ENCODE assay signal across 25 mouse cellular contexts in the genomic region with DNA sequence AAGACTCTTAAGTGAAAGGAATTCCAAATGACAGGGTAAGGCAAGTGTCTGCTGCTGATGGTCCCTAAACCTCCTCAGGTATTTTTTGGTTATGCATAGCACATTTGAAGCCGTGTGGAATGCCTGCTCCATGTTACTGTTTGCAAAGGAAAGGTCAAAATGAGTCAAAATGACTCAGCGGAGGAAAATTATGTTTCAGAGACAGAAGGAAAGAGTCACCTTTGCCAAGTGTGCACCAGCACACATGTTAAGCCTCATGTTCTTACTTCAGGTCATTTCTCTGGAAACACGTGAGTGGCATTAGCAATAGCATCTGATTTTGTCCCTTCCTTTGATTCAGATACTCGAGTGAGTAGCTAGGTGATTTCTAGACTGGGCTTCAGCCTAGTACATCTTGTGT.
DNase-seq lines count a peak whose midpoint lies in the region; ATAC-seq and TF ChIP-seq lines count a peak whose summit lies in the region.
"Had no signal": no experiment of that assay in that cellular context is flagged by ENCODE, and none has a peak within 500 bp of the region (broad histone marks: within the 10 kb centered on the region; RNA-seq: fewer than 3 reads in every experiment).

No protein-coding gene starts in this region.

- peak; percentile 19 for DNase-seq in adrenal gland, adult 2 months
- DNase-seq in adrenal gland, postnatal 36 days = no peak
- DNase-seq in left cerebral cortex, adult 2 months (ENCODE audit: extremely low spot score in 1 of 2, low spot score in 2 of 2) = no peak
- no peak for DNase-seq in left cerebral cortex, postnatal 36 days (ENCODE audit: low spot score in 2 of 2)
- DNase-seq in NIH3T3 (ENCODE audit: low read depth) = peak; percentile 39
- no peak for DNase-seq in spleen, adult 12 weeks (ENCODE audit: low spot score)
- DNase-seq: adrenal gland, postnatal 14 days; cerebellum, adult 18-20 months; cerebellum, adult 9-10 months; cerebellum, postnatal 14 days; forebrain, postnatal 0 days; gastrocnemius, adult 2 months; gastrocnemius, postnatal 14 days; heart, adult 18-20 months; heart, postnatal 14 days; heart, postnatal 4 days had no signal

- H3K27ac ChIP-seq in left cerebral cortex, adult 2 months = peak overlapping the region; percentile 11
- H3K27ac ChIP-seq in intestine, postnatal 0 days (ENCODE audit: low read depth, low read length) = no peak overlapping the region
- H3K27ac ChIP-seq: embryonic facial prominence, embryonic 12.5 days; embryonic facial prominence, embryonic 15.5 days; gastrocnemius, adult 2 months; heart, embryonic 13.5 days; hindbrain, embryonic 14.5 days; hindbrain, postnatal 0 days had no signal

- no peak for TF ChIP-seq CTCF in left cerebral cortex, adult 2 months (IDR thresholded peaks at IDR 0.05)
- TF ChIP-seq CTCF in intestine, postnatal 0 days (IDR thresholded peaks at IDR 0.05; ENCODE audit: low read depth) = no peak

- no peaks in the 10 kb centered on the region for H3K36me3 ChIP-seq in intestine, postnatal 0 days (ENCODE audit: control insufficient read depth, insufficient read depth)
- H3K36me3 ChIP-seq: embryonic facial prominence, embryonic 12.5 days; embryonic facial prominence, embryonic 15.5 days; heart, embryonic 13.5 days had no signal

- 87% methylated on average over 4 of the region's 4 CpGs for WGBS in intestine, postnatal 0 days

- H3K4me3 ChIP-seq in left cerebral cortex, adult 2 months = no peak overlapping the region
- H3K4me3 ChIP-seq in intestine, postnatal 0 days (ENCODE audit: low read depth, low read length) = no peak overlapping the region
- H3K4me3 ChIP-seq: embryonic facial prominence, embryonic 12.5 days; embryonic facial prominence, embryonic 15.5 days; gastrocnemius, adult 2 months; heart, embryonic 13.5 days had no signal

- no peak overlapping the region for H3K4me2 ChIP-seq in intestine, postnatal 0 days (replicated peaks; ENCODE audit: low read depth)
- H3K4me2 ChIP-seq: embryonic facial prominence, embryonic 12.5 days; embryonic facial prominence, embryonic 15.5 days; heart, embryonic 13.5 days; hindbrain, embryonic 14.5 days had no signal

- H3K4me1 ChIP-seq in intestine, postnatal 0 days (replicated peaks; ENCODE audit: control insufficient read depth, insufficient read depth, low read length) = no peaks in the 10 kb centered on the region
- H3K4me1 ChIP-seq: embryonic facial prominence, embryonic 12.5 days; embryonic facial prominence, embryonic 15.5 days had no signal

- no peak overlapping the region for H3K9ac ChIP-seq in intestine, postnatal 0 days (ENCODE audit: low read depth, low read length)
- H3K9ac ChIP-seq: embryonic facial prominence, embryonic 12.5 days; embryonic facial prominence, embryonic 15.5 days; forebrain, postnatal 0 days; heart, embryonic 13.5 days; hindbrain, embryonic 14.5 days had no signal

- intact Hi-C loops in left cerebral cortex, adult 2 months (cut with DNase I) = no loop called here
- intact Hi-C loops in left cerebral cortex, postnatal 36 days (cut with DNase I) = no loop called here

- H3K9me3 ChIP-seq in intestine, postnatal 0 days (ENCODE audit: control insufficient read depth) = no peaks in the 10 kb centered on the region
- H3K9me3 ChIP-seq: embryonic facial prominence, embryonic 12.5 days; embryonic facial prominence, embryonic 15.5 days; heart, embryonic 13.5 days had no signal

- ATAC-seq in intestine, postnatal 0 days = no peak
- ATAC-seq: CD4-positive, CD25-positive, alpha-beta regulatory T cell, adult 4 months; forebrain, embryonic 14.5 days; forebrain, postnatal 0 days; hindbrain, postnatal 0 days; inflammation-experienced regulatory T-cells, adult 6 months had no signal

- no peaks in the 10 kb centered on the region for H3K27me3 ChIP-seq in intestine, postnatal 0 days (replicated peaks; ENCODE audit: control insufficient read depth, insufficient read depth, low read length)
- H3K27me3 ChIP-seq: embryonic facial prominence, embryonic 12.5 days; embryonic facial prominence, embryonic 15.5 days; heart, embryonic 13.5 days had no signal

Comparison
In these comparisons a context has a peak if more than half of its experiments do, and no peak if none do; other contexts are left out.
1. DNase-seq: peak in adrenal gland, adult 2 months (single experiment) and NIH3T3 (single experiment); none in adrenal gland, postnatal 36 days (0 of 2), left cerebral cortex, adult 2 months (0 of 2), left cerebral cortex, postnatal 36 days (0 of 2) and spleen, adult 12 weeks (single experiment).